Mouse (Mus musculus) macrophage (primary cell): ENCODE measurements around the gene Vps37b. TPM values are rescaled to one million over a fixed set of nuclear protein-coding genes. Genes with fewer than 3 reads are reported as not detected.
A peak's percentile ranks its signal among the peaks of the same experiment; 100 is the strongest.

Experiments used
- H3K27ac ChIP-seq: fragments of 350-480 bp; formaldehyde crosslinking; 2 replicates; pipeline ENCODE4 v1.9.0; 2021
- H3K36me3 ChIP-seq: fragments of 350-480 bp; formaldehyde crosslinking; 2 replicates; pipeline ENCODE4 v1.9.0; 2021; ENCODE audit errors: inconsistent target
- H3K4me3 ChIP-seq: fragments of 350-480 bp; formaldehyde crosslinking; 2 replicates; pipeline ENCODE4 v1.9.0; 2021; ENCODE audit errors: inconsistent target
- H3K79me2 ChIP-seq: fragments of 350-480 bp; formaldehyde crosslinking; 2 replicates; pipeline ENCODE4 v1.9.0; 2021; ENCODE audit errors: inconsistent target
- WGBS: methylation state at CpG from one replicate; pipeline ENCODE4 v1.1.7; 2026; ENCODE audit warnings: inconsistent platforms; ENCODE audit not compliant: missing documents; 5-methylcytosine and 5-hydroxymethylcytosine counted together
- polyA plus RNA-seq: library from polyadenylated mRNA; stranded (reverse); fragments of 250-400 nt; gene quantifications from 3 replicates; pipeline ENCODE4 v1.2.4, GENCODE M21; 2018; ENCODE audit warnings: inconsistent platforms

Gene Vps37b
- polyA plus RNA-seq, 1 experiment from 2014 or later: 13.1 TPM

- 50% methylated on average over 11 of the region's 11 CpGs for WGBS
- Histone ChIP-seq H3K36me3 (no peaks in the 10 kb centered on the region), H3K4me3 (no peak overlapping the region), H3K27ac (peak overlapping the region; percentile 79), H3K79me2 (peaks cover 90% of the 10 kb centered on the region)
Measured at GRCm38 (mm10) chr5:124021701-124022100, 10.4 kb downstream of the Vps37b start.

- WGBS: 24% methylated on average over 11 of the region's 11 CpGs
- Histone ChIP-seq H3K79me2 (peaks cover 90% of the 10 kb centered on the region), H3K4me3 (no peak overlapping the region), H3K36me3 (no peaks in the 10 kb centered on the region), H3K27ac (peak overlapping the region; percentile 79)
Measured at GRCm38 (mm10) chr5:124021148-124021547, 10.9 kb downstream of the Vps37b start.

- Histone ChIP-seq H3K27ac (peak overlapping the region; percentile 35), H3K4me3 (no peak overlapping the region)
Measured at GRCm38 (mm10) chr5:124019348-124020216, 12.5 kb downstream of the Vps37b start.

GRCm38 (mm10) chr5:124018651-124019050, 13.4 kb downstream of the Vps37b start:
- no peaks in the 10 kb centered on the region for H3K36me3 ChIP-seq
- H3K4me3 ChIP-seq: no peak overlapping the region
- 43% methylated on average over 9 of the region's 9 CpGs for WGBS
- peak overlapping the region; percentile 35 for H3K27ac ChIP-seq
- H3K79me2 ChIP-seq: peaks cover 92% of the 10 kb centered on the region

More at GRCm38 (mm10) chr5:124019348-124020216, 12.5 kb downstream of the Vps37b start:
- Histone ChIP-seq H3K79me2 (peaks cover 92% of the 10 kb centered on the region), H3K36me3 (no peaks in the 10 kb centered on the region)
- 31% methylated on average over 12 of the region's 12 CpGs for WGBS

GRCm38 (mm10) chr5:124017941-124018340, 14.1 kb downstream of the Vps37b start:
- WGBS: 88% methylated on average over 9 of the region's 9 CpGs
- Histone ChIP-seq H3K27ac (no peak overlapping the region), H3K4me3 (no peak overlapping the region), H3K36me3 (no peaks in the 10 kb centered on the region), H3K79me2 (peaks cover 92% of the 10 kb centered on the region)

- H3K27ac ChIP-seq: no peak overlapping the region
- 89% methylated on average over 7 of the region's 7 CpGs for WGBS
- peaks cover 92% of the 10 kb centered on the region for H3K79me2 ChIP-seq
- H3K36me3 ChIP-seq: no peaks in the 10 kb centered on the region
- H3K4me3 ChIP-seq: no peak overlapping the region
Measured at GRCm38 (mm10) chr5:124016291-124016821, 15.7 kb downstream of the Vps37b start.

GRCm38 (mm10) chr5:124015727-124016126, 16.3 kb downstream of the Vps37b start:
- no peak overlapping the region for H3K4me3 ChIP-seq
- H3K79me2 ChIP-seq: peaks cover 92% of the 10 kb centered on the region
- H3K27ac ChIP-seq: no peak overlapping the region
- H3K36me3 ChIP-seq: no peaks in the 10 kb centered on the region
- WGBS: 49% methylated on average over 2 of the region's 2 CpGs

- 4% methylated on average over 11 of the region's 11 CpGs for WGBS
Measured at GRCm38 (mm10) chr5:124014791-124015251, 17.2 kb downstream of the Vps37b start.

GRCm38 (mm10) chr5:124014180-124014579, 17.9 kb downstream of the Vps37b start:
- Histone ChIP-seq H3K79me2 (peaks cover 96% of the 10 kb centered on the region), H3K36me3 (peaks cover 2% of the 10 kb centered on the region; the same call in 1 of the 2 replicates), H3K4me3 (no peak overlapping the region), H3K27ac (no peak overlapping the region)
- 88% methylated on average over 3 of the region's 3 CpGs for WGBS

More at GRCm38 (mm10) chr5:124014791-124015251, 17.2 kb downstream of the Vps37b start:
- Histone ChIP-seq H3K36me3 (no peaks in the 10 kb centered on the region), H3K27ac (peak overlapping the region; percentile 8; the same call in 1 of the 2 replicates), H3K79me2 (peaks cover 92% of the 10 kb centered on the region), H3K4me3 (no peak overlapping the region)

- H3K79me2 ChIP-seq: peaks cover 97% of the 10 kb centered on the region
- WGBS: 86% methylated on average over 14 of the region's 16 CpGs
- H3K4me3 ChIP-seq: no peak overlapping the region
- H3K36me3 ChIP-seq: peaks cover 7% of the 10 kb centered on the region; the same call in 1 of the 2 replicates
- H3K27ac ChIP-seq: no peak overlapping the region
Measured at GRCm38 (mm10) chr5:124013747-124014146, 18.3 kb downstream of the Vps37b start.

GRCm38 (mm10) chr5:124012885-124013284, 19.2 kb downstream of the Vps37b start:
- H3K79me2 ChIP-seq: peaks cover 97% of the 10 kb centered on the region
- H3K4me3 ChIP-seq: no peak overlapping the region
- peaks cover 15% of the 10 kb centered on the region for H3K36me3 ChIP-seq
- H3K27ac ChIP-seq: no peak overlapping the region
- WGBS: 82% methylated on average over 6 of the region's 10 CpGs

- peaks cover 24% of the 10 kb centered on the region for H3K36me3 ChIP-seq
- 18% methylated on average over 8 of the region's 8 CpGs for WGBS
Measured at GRCm38 (mm10) chr5:124011927-124012326, 20.1 kb downstream of the Vps37b start.

GRCm38 (mm10) chr5:124010910-124011655, 21.0 kb downstream of the Vps37b start:
- H3K4me3 ChIP-seq: no peak overlapping the region
- peaks cover 81% of the 10 kb centered on the region for H3K79me2 ChIP-seq
- H3K27ac ChIP-seq: peak overlapping the region; percentile 49
- WGBS: 45% methylated on average over 15 of the region's 19 CpGs
- peaks cover 33% of the 10 kb centered on the region for H3K36me3 ChIP-seq

More at GRCm38 (mm10) chr5:124011927-124012326, 20.1 kb downstream of the Vps37b start:
- Histone ChIP-seq H3K4me3 (no peak overlapping the region), H3K27ac (peak overlapping the region; percentile 49), H3K79me2 (peaks cover 89% of the 10 kb centered on the region)

GRCm38 (mm10) chr5:124010077-124010476, 22.0 kb downstream of the Vps37b start:
- peaks cover 71% of the 10 kb centered on the region for H3K79me2 ChIP-seq
- H3K36me3 ChIP-seq: peaks cover 41% of the 10 kb centered on the region
- H3K27ac ChIP-seq: no peak overlapping the region
- H3K4me3 ChIP-seq: no peak overlapping the region
- 82% methylated on average over 7 of the region's 8 CpGs for WGBS
